Mouse (Mus musculus) cerebellum, adult 2 months (tissue): ENCODE data around the gene Gm43720.

Experiments used
- CTCF ChIP-seq: fragments of 200-500 bp; IDR thresholded peaks from 2 replicates; pipeline ENCODE4 v1.5.1; 2011; ENCODE audit warnings: low read depth, mild to moderate bottlenecking, control low read depth, low read length, moderate library complexity, borderline replicate concordance; ENCODE audit not compliant: insufficient read depth
- POLR2A ChIP-seq: fragments of 200-500 bp; IDR thresholded peaks from 2 replicates; pipeline ENCODE4 v1.6.1; 2011; ENCODE audit warnings: low read length, control low read depth, borderline replicate concordance; ENCODE audit not compliant: insufficient read depth

DNA sequence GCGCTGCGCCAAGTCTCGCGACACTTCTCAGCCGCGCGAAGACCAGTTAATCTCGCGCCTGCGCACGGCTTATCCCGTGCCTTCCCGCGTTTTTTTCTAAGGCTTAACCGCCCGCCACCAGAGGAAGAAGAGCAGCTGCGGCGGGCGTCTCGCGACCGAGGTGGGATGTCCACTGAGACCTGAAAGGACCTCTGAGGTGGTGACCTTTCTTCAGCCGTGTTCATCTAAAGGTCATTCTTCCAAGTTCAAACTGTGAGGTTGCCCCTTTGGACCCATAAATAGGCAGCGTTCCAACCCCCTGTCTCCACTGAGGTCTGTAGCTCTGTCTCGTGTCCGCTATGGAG lies 639 bp upstream of the Gm43720 start:
- TF ChIP-seq POLR2A = no peak
- no peak for TF ChIP-seq CTCF
